Mouse (Mus musculus): ENCODE results near the gene Slc24a3.

GRCm38 (mm10) chr2:145363604-145364003 lies 196.1 kb downstream of the Slc24a3 start:
- TF ChIP-seq EP300 (IDR thresholded peaks at IDR 0.05; ENCODE audit: low read depth in 1 of 2, low read length in 2 of 2) (no peak), GABPA (IDR thresholded peaks at IDR 0.05; ENCODE audit: low read depth, low read length) (no peak), TAL1 (IDR thresholded peaks at IDR 0.05; ENCODE audit: low read length) (no peak), CTCF (IDR thresholded peaks at IDR 0.05 in 2 of 3, conservative IDR thresholded peaks at IDR 0.05 in 1 of 3; ENCODE audit: control insufficient read depth in 1 of 3, insufficient read depth in 1 of 3, low read depth in 2 of 3, low read length in 3 of 3, poor library complexity in 1 of 3, severe bottlenecking in 1 of 3) (no peak)
